Mouse (Mus musculus): ENCODE measurements around the gene Slc1a5.

Slc1a5 gene

GRCm38 (mm10) chr7:16846775-16847174, 65.6 kb downstream of the Slc1a5 start:
- in situ Hi-C loops (cut with MboI), result no loop called here

DNA sequence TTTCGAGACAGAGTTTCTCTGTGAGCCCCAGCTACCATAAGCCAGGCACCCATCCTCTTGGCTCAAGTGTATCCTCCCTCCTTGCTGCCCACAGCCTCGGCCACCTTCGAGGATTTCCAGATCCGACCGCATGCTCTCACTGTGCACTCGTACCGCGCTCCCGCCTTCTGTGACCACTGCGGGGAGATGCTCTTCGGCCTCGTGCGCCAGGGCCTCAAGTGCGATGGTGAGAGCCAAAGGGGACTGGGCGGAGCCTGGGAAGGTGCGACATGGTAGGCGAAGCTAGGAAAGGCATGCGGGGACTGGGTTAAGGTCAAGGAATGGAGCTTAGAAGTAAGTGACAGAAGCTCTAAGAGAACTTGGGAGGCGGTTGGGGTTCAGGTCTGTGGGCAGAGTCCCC, 66.4 kb downstream of the Slc1a5 start:
- in situ Hi-C loops (cut with MboI), result no loop called here

Data from mature B cell (primary cell).